Mouse (Mus musculus): ENCODE measurements around the gene Clstn2.

The Clstn2 gene

GRCm38 (mm10) chr9:97563121-97563520 lies 469.9 kb downstream of the Clstn2 start:
- in situ Hi-C loops (cut with MseI, MboI), result no loop called here

GRCm38 (mm10) chr9:97544359-97544758 lies 488.6 kb downstream of the Clstn2 start:
- in situ Hi-C loops (cut with MseI, MboI), result no loop called here

- in situ Hi-C loops (cut with MseI, MboI), result no loop called here
Observed at GRCm38 (mm10) chr9:97541419-97541818, 491.6 kb downstream of the Clstn2 start.

- in situ Hi-C loops (cut with MseI, MboI), result no loop called here
Observed at GRCm38 (mm10) chr9:97538075-97538779, 494.8 kb downstream of the Clstn2 start.

GRCm38 (mm10) chr9:97534196-97534595 lies 498.8 kb downstream of the Clstn2 start:
- in situ Hi-C loops (cut with MseI, MboI), result no loop called here

GRCm38 (mm10) chr9:97533306-97533705 lies 499.7 kb downstream of the Clstn2 start:
- in situ Hi-C loops (cut with MseI, MboI), result no loop called here

- in situ Hi-C loops (cut with MseI, MboI), result no loop called here
Observed at GRCm38 (mm10) chr9:97532536-97532935, 500.4 kb downstream of the Clstn2 start.

DNA sequence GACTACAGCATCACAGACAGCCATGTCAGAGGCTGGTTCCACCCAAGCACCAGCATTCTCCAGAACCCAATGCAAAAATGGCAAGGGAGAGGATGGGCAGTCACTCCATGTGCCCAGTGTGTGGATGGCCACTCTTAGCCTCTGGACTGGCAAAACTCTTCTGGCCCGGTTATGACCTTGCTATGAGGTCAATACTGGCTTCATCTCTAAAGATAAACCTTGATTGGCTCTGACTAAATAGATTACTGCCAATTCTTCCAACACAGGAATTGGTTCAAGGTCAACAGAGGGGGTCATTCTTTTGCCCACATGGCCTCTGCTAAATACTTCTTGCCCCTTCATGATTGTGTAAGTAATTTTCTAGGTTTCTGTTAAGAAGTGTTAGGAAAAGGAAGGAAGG lies 505.1 kb downstream of the Clstn2 start:
- in situ Hi-C loops (cut with MseI, MboI), result no loop called here

GRCm38 (mm10) chr9:97527276-97527675 lies 505.7 kb downstream of the Clstn2 start:
- in situ Hi-C loops (cut with MseI, MboI), result no loop called here

DNA sequence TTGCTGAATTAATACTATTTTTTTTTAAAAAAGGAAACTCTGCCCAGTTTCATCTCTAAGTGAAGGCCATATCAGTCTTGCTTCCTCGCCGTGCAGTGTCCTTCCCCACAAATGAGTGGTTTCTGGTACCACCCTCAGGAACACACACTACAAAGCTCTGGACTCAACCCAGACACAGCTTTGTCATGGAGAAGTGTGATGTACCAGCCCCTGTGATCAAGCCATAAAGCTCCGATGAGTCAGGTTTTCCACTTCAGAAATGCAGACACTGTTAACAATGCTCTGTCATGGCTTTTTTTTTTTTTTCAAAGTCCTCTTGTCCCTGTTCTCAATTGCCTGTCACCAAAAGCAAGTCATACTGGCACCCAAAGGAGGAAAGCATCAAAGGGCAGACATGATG lies 507.4 kb downstream of the Clstn2 start:
- in situ Hi-C loops (cut with MseI, MboI), result no loop called here

GRCm38 (mm10) chr9:97524861-97525260 lies 508.1 kb downstream of the Clstn2 start:
- in situ Hi-C loops (cut with MseI, MboI), result no loop called here

DNA sequence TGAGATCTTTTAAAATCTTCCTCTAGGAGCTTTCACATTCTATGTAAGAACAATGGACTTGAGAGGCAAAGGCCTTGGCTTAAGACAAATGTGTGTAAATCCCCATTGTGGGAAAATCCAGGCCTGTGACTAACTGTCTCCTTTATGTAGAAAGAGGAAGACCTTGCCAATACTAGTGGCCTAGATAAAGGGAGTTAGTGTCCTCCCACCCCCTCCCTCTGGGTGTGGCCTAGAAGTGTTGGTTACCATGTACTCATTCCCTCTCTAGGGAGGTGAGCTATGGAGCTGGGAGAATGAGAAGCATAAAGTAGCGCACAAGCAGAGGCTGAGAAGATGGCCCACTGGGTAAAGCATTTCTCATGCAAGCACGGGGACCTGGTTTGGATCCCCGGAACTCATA lies 512.2 kb downstream of the Clstn2 start:
- in situ Hi-C loops (cut with MseI, MboI), result no loop called here

GRCm38 (mm10) chr9:97517006-97517405 lies 516.0 kb downstream of the Clstn2 start:
- in situ Hi-C loops (cut with MseI, MboI), result no loop called here

GRCm38 (mm10) chr9:97514639-97515038 lies 518.3 kb downstream of the Clstn2 start:
- in situ Hi-C loops (cut with MseI, MboI), result no loop called here

DNA sequence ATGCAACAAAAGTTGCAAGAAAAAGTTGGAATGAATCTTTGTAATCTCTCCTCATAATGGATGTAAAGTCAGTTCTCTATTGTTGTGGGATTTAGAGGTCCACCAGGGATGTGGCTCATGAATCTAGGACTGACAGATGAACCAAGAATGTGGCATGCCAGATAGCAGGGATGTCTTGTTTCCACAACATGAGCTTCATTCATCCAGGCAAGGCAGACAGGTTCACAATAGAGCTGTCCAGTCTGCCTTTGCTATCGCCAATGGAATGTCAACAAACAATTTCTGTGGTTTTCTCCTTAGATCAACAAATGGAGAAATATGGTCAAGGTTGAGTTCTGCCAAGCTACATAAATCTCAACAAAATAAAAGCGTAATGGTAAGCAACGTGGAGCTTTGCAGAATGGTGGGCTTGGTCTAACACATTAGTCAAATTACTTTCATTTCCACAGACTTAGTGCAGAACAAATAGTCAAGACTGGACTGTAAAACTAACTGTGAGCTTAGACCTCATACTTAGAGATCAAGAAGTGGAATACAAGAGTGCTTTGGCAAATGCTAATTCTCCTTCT lies 520.6 kb downstream of the Clstn2 start:
- in situ Hi-C loops (cut with MseI, MboI), result no loop called here

- in situ Hi-C loops (cut with MseI, MboI), result no loop called here
Observed at GRCm38 (mm10) chr9:97501416-97501815, 531.6 kb downstream of the Clstn2 start.

DNA sequence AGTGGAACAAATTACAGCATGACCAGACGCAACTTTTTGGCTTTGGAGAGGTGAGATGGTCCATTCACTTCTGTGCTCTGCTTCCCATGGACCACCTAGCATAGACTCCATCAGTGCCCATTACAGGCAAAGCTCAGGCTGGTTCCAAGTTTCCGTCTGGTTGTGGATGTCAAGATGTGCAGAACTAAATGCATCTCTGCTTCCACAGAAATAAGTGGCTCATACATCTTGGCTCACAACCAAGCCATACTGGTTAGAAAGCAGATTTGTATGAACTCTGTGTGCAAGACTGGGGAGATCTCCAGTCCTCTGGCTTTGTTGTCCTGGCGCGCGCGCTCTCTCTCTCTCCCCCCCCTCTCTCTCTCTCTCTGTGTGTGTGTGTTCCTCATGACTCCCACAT lies 537.9 kb downstream of the Clstn2 start:
- in situ Hi-C loops (cut with MseI, MboI), result no loop called here

DNA sequence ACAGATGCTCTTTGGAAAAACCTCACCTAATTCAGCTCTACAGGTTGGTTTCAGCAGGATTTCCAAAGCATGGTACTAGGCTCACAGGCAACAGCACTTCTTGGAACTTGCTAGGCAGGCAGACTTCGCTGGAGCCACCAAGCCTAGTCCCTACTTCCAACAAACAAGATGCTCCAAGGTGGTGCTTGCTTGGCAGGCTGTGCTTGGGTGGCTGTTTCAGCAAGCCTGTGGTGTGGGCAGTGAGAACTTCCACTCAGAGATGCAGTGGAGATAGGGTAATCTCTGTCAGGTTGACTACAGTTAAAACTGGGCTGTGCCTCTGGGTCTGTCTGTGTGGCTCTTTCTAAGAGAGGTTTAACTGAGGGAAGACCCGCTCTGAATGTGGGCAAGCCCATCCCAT lies 541.4 kb downstream of the Clstn2 start:
- in situ Hi-C loops (cut with MseI, MboI), result no loop called here

DNA sequence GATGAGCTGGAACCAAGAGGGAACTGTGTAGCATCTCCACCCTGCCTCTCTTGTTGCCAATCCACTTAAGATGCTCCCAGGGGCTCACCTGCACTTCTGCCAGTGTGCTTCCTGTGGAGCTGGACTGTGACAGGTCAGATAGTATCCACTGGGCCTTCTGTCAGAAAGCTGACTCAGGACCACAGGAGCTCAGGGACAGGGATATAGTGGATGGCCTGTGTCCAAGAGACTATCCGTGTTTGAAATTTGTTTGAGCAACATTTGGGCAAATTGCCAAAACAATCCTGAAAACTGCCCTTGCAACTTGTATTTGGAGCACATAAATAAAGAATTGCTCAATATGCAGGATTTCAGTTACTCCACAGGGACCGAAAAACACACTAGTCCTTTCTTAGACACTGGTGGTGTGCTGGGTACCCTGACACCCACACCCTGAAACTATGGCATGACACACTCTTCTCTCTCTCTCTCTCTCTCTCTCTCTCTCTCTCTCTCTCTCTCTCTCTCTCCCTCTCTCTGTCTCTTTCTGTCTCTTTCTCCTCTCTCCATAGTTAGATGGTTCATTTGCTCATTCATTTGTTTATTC lies 542.3 kb downstream of the Clstn2 start:
- in situ Hi-C loops (cut with MseI, MboI), result no loop called here

GRCm38 (mm10) chr9:97486826-97487225 lies 546.2 kb downstream of the Clstn2 start:
- in situ Hi-C loops (cut with MseI, MboI), result no loop called here

GRCm38 (mm10) chr9:97481187-97481586 lies 551.8 kb downstream of the Clstn2 start:
- in situ Hi-C loops (cut with MseI, MboI), result no loop called here

DNA sequence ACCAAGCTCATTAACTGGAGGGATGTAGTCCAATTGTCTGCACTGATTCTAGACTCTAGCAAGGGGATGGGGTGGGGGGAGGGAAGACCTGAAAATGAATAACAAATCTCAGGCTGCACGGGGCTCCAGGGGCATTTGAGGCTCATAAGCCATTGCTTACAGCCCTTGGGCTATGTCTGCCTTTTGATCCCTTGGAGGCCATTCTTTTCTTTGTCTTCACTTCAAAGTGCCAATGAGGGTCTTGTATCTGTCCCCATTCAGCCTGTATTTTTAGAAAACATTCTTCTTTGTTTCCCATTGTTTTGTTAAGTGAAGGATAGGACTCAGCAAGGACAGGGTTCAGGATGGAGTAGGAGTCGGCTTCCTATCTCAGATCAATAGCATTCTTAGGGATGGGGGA lies 556.0 kb downstream of the Clstn2 start:
- in situ Hi-C loops (cut with MseI, MboI), result no loop called here

- in situ Hi-C loops (cut with MseI, MboI), result no loop called here
Observed at GRCm38 (mm10) chr9:97476456-97476855, 556.5 kb downstream of the Clstn2 start.
